Mouse (Mus musculus) telencephalon, adult 2 months (tissue): ENCODE results near the gene Chd6.

Source experiments
- DNase-seq: peaks from one replicate; pipeline ENCODE4 v3.0.0-alpha.2; 2011; ENCODE audit warnings: low read depth, low spot score

The Chd6 gene

DNA sequence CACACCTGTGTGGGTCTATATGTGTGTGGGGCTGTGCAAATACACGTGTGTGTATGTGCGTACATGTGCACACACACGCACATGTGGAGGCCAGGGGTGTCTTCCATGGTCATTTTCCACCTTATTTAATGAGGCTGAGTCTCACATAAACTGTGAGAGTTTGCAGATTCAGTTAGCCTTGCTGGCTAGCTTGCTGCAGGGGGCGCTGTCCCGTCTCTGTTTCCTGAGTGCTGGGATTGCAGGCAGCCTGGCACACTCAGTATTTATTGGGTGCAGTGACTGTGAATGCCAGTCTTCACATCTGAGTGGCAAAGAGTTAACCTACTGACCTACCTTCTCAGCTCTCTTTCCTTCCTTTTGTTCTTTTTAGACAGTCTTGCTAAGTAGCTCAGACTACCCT, 175.0 kb downstream of the Chd6 start:
- DNase-seq: no peak

DNA sequence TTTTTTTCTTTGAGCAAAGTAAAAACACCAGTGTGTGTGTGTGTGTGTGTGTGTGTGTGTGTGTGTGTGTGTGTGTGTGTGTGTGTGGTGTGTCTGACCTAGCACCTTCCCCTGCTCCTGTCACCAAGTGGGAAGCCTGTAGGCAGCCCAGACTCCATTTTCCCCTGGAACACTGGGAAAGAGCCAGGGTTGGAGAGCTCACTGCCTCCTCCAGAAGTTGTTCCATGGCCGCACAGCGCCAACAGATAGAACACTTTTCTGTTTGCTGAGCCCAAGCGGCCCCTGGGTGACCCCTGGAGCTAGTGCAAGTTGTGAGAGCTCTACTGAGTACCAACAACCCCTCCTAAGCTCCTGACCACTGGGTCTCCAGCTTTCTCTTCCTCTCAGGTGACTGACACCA, 175.9 kb downstream of the Chd6 start:
- DNase-seq: no peak

DNA sequence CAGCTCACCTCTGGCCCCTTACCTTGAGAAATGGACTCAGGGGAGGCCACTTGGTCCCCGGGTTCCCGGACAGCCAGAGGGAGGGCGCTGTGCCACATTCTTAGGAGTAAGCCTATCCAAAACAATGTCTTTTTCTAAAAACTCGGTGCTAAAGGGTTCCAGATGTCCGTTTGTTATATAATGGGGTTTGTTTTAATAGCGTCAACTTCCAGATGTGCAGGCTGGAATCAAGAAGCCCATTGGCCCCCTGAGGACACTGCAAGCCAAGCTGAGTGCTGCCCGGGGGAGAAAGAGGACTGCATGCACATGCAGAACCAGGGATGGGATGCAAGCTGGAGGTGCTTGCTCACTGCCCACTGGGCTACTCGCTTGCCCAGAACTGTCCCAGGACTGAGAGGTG, 176.6 kb downstream of the Chd6 start:
- no peak for DNase-seq

DNA sequence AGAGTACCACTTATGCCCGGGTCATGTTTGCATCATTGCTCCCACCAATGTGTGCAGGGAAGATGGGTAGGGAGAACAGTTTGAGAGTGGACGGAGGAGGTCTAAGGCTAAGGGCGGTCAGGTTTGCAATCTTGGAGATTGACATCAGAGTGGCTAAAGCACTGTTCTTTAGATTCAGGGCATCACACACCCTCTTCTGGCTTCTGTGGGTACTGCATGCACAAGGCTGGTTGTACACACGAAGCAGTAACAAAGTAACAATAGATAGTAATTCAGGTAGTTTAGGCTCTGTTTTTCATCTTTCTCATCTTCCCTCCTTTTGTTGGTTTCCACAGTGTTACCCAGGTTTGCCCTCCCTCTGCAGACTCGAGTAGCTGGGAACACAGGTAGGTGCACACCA, 177.5 kb downstream of the Chd6 start:
- DNase-seq: no peak

DNA sequence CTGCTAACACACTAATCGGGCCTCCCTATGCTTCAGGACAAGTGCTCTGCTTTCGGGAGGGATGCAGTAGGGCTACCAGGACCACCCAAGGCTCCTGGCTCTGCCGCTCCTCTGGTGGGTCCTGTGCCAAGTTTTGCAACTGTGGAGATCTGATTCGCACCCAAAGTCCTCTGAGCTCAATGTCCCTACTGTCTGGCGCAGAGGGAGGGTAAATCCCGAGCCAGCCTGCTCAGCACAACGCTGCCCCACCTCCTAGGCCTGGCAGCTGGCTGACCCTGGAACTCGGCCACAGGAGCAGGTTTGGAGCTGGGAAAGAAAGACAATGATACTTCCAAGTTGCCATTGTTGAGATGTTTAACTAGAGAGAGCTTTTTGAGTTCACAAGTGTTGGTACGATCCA, 183.7 kb downstream of the Chd6 start:
- no peak for DNase-seq

DNA sequence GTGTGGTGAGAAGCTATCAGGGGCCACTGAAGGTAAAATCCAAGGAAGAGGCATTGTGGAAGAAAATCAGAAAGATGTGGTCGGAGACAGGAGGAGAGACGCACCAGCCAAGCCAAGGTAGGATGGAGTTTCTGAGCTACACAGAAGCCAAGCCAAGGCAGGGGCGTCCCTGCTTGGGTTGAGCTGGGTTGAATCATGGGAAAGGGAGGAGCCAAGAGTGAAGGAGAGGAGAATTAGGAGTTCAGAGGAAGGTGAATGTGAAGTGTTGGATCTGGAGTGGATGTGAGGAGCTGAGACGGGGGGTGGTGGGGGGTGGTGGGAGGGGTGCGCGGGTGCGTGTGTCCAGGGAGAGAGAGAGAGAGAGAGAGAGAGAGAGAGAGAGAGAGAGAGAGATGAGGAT, 187.6 kb downstream of the Chd6 start:
- no peak for DNase-seq

DNA sequence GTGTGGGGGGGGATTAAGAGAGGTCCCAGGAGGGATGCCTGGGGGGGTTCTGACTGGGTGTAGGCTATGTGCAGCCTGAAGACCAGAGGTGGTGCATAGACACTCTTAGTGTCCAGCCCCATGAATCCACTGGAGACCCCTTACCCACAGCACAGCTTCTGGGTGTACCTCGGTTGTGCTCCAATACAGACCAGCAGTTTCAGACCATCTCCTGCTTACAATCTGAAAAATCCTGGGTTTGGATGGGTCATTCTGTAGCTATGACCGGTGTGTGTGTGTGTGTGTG, 190.0 kb downstream of the Chd6 start:
- DNase-seq: no peak

DNA sequence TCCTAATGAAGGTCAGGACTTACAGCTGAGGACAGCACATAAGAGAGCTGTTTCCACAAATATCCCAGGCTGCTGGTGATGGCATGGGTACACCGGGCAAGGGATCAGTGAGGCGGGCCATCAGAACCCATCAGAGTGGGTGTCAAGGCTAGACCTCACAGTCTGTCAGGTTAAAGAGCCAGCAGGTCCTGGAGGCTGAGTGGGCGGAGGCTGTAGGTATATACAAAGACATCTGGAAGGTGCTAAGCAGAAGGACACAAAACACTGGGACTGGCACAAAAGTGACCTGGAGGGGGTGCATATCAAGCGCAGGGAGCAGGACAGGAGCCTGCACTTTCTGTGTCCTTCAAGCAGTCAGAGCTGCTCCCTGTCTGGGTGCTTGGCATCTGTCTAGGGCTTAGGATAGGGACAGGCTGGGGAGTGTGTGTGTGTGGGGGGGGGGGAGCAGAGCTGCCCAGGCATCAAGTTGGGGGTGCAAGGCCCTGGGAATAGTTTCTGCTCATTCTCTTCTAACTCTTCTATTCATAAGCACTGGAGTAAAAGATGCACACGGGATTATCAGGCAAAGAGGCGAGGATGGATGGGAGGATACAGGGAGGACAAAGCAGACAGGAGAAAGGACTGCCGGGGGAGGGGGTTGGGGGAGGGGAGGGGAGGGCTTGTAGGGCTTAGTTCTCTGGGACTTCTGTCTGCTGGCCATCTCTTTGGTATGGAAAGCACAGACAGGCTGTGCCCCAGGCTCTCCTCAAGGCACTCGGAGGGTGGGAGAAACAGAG, 190.5 kb downstream of the Chd6 start:
- no peak for DNase-seq

DNA sequence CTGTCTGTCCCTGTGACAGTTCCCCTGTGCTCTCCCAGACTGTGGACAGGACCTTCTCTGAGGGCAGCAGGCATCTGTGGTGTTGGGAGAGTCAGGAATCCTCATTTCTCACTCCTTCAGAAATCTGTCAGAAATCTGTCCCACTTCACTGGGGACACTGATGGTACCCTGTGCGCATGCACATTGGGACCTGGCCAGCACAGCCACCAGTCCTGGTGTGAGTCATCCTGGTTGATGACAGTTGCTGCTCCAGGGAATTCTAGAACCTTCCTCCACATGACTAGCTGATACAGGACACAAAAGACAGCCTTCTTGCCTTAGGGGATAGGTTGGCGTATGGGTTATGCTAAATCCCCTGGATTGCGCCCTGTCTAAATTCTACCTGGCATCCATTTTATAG, 191.6 kb downstream of the Chd6 start:
- peak; percentile 27 for DNase-seq

DNA sequence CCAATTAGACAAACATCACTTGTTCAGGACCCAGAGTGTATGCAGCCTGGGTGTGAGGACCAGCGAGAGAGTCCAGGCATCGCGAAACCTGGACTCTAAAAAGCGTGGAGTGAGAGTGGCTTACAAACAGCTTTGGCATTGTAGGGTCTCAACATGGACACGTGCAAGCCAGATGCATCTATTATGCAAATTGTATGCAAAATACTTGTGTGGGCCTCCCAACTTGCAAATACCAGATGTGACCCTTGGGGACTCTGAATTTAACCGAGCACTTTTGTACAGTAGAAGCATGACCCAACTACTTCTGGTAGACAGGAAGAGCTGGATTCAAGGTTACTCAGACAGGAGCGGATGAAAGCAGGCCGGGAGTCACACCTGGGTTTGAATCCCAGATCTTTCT, 192.2 kb downstream of the Chd6 start:
- DNase-seq: no peak

DNA sequence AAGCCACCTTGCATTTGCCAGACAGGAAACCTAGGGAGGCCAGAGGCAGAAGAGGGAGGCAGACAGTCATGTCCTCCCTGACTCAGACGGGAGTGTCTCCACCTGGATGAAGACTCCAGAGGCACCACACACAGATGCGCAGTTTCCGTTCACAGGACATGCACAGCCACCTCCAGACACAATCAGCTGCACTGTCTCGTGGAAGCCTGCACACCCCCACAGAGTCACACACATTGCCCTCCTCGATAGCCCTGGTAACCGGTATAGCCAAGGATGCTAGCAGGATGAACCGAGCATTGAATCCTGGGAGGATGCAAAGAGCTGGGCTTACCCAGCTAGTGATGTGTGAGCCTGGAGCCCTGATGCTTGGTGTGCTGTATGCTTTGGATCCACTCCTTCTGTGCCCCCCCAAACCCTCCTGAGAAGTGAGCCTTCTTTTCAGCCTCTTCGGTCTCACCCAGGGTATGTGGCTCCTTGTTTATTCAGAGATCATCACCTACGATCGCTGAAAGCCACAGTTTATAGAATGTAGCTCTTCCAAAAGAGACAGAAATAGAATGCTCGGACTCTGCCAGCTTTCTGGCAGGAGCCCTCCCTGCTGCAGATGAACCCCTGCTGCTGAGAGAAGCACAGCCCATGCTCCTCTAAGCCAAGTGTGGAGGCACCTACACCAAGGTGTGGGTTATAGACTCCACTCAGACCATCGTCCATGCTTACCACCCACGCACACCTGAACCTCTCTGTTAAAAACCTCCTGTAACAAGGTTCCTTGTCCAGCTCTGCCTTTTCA, 192.9 kb downstream of the Chd6 start:
- DNase-seq: no peak

DNA sequence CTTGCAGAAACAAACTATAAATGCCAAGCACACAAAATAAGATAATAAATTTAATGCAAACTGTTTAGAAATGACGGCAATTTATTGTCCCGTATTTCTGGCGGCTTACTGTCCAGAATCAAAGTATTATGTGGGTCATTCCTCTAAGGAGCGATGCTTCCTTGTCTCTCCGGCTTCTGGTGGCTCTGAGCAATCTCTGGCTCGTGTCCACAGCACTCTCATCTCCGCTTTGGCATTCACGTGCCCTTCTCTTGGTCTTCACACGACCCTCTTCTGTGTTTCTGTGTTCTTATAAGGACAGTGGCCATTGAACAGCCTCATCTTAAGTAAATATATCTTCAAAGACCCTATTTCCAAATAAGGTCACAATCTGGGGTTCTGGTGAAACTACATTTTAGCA, 194.2 kb downstream of the Chd6 start:
- no peak for DNase-seq

DNA sequence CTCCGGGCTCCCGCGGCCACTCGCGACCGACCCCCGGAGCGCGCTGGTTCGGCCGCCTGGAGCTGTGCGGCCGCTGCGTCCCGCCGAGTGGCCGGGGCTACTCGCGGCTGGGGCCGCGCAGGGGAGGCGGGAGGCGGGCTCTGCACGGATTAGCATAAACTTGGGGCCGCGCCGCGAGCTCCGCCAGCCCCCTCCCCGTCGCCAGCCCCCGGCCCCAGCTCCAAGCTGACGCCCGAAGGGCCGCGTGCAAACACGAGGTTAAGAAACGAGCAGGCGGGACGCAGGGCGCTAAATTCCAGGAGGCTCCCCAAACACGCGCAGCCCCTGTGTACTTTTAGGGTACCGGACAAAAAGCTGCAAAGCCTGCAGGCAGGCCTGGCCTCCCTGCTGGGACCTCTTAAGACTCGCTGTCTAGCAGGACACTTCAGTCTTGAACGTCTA, 196.6 kb downstream of the Chd6 start, which contains the start of gene Emilin3:
Emilin3 (minus strand) TSS at position 98 of the 441 bp plus-strand sequence.
- DNase-seq: no peak

DNA sequence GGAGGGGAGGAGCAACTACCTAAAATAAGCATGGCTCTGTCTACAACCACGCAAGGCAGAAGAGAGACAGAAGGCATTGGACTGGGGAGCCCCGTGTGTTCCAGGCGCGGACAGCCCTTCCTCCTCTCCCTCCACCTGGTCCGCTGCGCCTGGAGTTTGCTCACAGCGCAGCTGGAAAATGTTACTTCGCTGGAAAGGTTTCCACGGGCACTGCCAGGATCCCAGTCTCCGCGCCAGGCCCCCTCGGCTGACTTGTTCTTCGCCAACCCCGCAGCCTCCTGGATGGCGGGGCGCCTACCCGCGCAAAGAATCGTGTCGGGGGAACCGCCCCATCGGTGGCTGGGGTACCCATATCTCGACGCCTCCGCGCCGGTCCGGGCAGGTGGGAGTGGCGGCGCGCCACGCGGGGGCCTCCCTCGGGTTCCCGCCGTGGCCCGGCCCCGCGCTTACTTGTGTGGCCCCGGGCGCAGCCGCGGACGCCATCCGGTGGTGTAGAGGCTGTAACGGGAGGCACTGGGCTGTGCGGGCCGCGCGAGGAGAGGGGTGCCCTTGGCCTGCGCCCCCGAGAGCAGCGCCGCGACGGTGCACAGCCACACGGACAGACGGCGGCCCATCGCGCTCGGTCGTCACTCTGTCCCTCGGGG, 197.2 kb downstream of the Chd6 start:
- DNase-seq: no peak

DNA sequence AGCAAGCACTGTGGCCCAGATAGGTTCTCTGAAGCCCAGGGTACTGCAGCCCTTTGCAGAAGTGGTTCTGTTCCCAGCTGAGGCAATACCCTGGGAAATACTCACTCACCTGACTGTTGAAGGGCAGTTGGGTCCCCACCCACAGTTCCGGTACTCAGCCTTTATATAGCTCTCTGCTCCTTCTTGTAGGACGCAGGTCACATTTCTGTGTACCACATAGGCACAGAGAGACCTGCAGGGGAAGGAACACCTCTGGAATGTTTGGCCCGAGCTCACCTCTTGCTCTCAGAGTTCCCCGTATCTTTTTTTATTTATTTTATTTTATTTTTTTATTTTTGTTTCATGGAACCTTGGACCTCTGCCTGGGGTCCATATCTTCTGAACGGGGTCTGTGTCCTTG, 198.2 kb downstream of the Chd6 start:
- DNase-seq: no peak

DNA sequence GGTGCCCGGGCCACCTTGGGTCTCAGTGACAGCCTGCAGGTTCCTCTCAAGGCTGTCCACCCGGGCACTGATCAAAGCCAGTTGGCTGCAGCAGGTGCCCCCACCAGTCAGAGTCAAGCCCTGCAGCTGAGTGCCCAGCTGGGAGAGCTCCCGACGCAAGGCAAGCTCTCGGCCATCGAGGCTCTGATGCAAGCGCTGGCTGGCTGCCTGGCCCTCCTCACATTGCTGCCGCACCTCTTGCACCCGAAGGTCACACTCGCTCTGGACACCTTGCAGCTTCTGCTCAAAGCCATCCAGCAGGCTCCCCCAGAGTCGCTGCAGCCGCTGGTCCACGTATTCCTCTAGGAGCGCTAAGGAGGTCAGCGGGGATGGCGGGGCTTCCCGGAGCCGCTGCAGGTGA, 200.3 kb downstream of the Chd6 start:
- DNase-seq: no peak

DNA sequence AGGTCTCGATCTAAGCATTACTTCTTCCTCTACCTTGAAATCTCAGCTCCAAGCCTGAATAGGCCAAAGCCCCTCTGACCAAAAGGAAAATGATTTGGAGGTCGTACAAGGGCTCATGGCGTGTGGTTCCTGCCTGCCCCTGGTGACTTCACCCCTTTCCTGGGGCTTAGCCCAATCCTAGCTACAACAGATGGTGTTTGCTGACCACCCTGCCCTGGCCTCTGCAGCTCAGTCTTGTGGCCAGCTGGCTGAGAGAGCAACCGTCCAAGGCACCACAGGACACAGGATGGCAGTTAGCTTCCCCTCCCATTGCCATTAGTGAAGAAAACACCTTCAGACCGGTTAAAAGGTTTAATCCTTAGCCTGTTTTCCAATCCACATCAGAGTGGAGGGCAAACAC, 202.8 kb downstream of the Chd6 start:
- no peak for DNase-seq

DNA sequence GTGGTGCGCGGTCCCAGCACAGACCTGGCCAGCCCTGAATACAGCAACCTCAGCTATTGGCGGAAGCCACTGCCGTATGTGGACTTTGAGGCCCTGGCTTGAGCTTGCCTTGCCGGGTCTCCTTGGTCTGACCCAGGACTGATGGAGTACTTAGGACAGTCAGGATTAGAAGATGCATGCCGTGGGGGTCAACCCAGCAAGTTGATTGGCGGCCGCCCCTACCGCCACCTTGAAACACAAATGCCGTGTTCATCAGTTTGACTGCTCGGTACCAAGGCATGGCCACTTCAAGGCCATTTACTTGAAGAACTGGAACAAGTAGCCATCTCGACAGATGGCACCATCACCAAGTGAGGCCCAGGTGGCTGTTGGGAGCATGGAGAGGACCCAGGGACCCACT, 203.6 kb downstream of the Chd6 start:
- DNase-seq: no peak

DNA sequence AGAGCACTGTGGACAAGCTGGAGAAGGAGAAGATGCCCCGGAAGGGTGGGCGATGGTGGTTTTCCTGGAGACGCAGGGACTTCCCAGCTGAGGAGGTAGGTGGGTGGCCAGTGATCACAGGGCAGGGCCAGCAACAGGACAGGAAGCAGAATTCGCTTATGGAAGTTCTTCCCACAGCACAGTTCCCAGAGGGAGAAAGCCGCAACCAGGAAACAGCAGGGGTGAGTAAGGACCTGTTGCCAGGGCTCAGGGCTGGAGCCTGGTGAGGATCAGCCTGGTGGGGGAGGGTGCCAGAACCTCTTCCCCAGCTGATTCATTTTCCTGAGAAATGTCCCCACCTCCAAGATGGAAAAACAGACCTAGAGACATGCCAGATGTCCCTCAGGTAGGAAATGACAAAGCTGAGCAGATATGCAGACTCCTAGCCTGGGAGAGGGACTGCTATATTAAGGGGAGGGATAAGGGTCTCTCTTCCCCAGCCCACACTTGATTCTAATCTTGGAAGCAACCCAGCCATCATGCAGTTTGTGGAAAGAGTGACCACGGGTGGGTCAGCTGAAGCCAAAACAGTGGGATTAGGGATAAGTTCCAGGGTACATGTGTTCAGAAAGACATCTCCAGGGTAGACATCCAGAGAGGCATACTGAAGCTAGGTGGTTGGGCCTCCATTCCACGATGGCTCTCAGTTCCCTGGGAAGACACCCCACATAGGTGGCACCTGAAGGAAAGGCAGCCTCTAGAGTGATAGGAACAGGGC, 207.0 kb downstream of the Chd6 start:
- no peak for DNase-seq
